Mouse (Mus musculus) cortical plate, adult 2 months (tissue): ENCODE measurements around the gene Nat8l.

Experiments
- CTCF ChIP-seq: fragments of 200-500 bp; IDR thresholded peaks from 2 replicates; pipeline ENCODE4 v1.5.1; 2011; ENCODE audit warnings: mild to moderate bottlenecking, control low read depth, low read length; ENCODE audit not compliant: insufficient read depth; ENCODE audit errors: extremely low read depth
- POLR2A ChIP-seq: fragments of 200-500 bp; IDR thresholded peaks from 2 replicates; pipeline ENCODE4 v1.6.1; 2011; ENCODE audit warnings: mild to moderate bottlenecking, low read length, control low read depth; ENCODE audit not compliant: insufficient read depth; ENCODE audit errors: extremely low read depth

- TF ChIP-seq CTCF (no peak), POLR2A (no peak)
These were observed 18.9 kb downstream of the Nat8l start for GRCm38 (mm10) chr5:34014652-34015051.
